Mouse (Mus musculus) cerebellum, postnatal 10 days (tissue): ENCODE measurements around the gene Map2.
A peak's percentile ranks its signal among the peaks of the same experiment; 100 is the strongest.

Experiments used
- DNase-seq, 2 experiments: peaks; one replicate each; pipeline ENCODE4 v3.0.0; 2021; ENCODE audit warnings: mixed read lengths in 2 of 2

Gene Map2

GRCm38 (mm10) chr1:66175041-66175665 is at the start of gene Map2:
TSS of gene Map2 (plus strand) at chr1:66175273.
- DNase-seq: peak; percentile 88 to 94

DNA sequence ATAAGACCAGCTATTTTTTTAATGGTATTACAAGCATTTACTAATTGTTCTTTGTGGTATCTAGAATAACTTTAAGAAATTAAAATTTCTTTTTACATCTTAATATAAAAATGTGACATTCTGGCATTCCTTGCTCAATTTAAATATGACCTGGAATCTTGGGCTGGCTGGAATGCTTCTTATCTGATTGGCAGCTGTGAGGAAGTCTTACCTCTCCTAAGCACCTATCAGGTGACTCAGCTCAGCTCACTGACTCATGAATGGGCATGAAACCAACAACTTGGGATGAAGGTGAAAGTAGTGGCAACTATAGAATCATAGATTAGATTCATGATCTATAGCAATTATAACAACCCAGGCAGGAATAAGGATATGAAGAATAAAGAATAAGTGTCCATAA is 42.1 kb upstream of the Map2 start:
- DNase-seq: no peak

GRCm38 (mm10) chr1:66135324-66135723 is 39.7 kb upstream of the Map2 start:
- DNase-seq: no peak

DNA sequence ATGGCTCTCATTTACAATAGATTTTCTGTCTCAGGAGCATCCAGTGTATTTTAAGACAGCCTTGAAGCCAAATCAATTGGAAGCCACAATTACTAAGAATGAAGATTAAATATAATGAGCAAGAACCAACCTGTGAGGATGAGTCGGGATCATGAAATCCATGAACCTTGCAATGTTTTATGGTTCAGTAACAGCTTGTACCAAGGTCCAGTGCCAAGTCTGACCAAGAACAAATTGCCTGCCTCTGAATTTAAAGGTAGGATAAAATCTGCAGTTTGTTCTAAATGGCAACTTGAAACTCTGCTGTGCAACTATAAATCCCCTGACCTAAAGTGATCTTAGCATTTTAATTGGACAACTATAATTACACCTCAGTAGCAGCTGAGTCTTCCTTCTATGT is 34.4 kb upstream of the Map2 start:
- DNase-seq: no peak

DNA sequence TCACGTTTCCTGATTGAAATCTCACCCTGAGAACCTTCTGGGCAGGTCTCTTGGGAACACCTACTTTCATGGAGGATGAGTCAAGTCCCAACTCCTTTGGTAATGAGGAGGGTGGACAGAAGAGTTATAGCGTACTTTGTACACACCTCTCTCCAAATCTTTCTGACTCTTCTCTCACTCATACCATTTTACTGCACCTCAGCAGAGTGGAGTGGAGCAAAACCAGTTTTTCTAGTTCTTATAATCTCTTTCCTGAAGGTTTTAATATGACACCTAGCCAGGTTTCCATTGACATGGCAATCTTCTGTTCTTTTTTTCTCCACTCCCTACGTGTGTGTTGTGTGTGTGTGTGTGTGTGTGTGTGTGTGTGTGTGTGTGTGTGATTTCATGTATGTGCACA is 29.9 kb upstream of the Map2 start:
- DNase-seq: no peak

DNA sequence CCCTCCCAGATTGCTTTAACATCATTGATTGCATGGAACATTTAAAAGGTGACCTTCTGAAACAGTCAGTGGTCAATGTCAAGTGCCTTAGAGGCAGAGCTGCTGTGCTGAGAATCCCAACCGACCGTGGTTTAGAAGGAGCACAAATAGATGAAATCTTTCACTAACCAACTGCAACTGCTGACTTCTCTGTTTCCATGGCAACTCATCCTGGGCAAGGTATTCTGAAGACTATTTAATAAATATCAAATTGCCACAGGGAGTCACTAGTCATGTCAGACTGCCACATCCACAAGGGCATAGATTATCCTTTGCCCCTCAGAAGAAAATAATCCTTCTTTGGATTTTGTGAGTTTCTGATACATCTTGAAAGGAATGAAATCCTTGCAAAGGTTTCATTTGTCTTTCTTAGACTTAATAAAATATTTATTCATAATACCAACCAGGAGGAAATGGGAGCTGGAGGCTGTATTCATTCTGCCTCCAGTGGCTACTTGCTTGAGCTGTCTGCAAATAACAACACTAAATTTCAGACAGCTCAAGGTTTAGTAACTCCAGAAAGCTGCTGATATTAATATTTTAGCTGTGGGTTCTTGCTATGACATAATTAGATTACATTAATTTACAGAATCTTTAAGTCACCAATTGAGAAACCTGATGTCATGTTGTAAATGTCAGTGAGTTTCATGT is 26.1 kb upstream of the Map2 start:
- peak in 1 of 2 experiments; percentile 5 for DNase-seq

DNA sequence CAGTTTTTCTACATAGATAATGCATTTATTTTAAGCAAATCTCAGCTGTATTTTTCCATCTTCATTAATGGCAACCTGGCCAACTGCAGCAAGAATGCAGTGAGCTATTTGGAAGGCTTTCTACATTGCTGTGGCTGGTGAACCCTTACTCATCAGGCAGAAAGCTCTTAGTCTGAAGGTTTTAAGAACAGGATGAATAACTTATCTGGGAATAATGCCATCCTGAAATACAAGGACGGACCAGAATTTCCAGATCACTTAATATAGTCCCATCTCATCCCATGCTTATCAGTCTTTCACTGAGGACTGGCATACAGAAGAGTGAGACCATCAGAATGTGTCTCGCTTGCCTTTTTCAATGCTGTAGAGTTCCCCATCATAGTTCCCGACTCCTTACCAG is 24.3 kb upstream of the Map2 start:
- DNase-seq: no peak

- no peak for DNase-seq
Observed at GRCm38 (mm10) chr1:66157135-66157534, 17.9 kb upstream of the Map2 start.

- no peak for DNase-seq
Observed at GRCm38 (mm10) chr1:66157589-66157988, 17.5 kb upstream of the Map2 start.

DNA sequence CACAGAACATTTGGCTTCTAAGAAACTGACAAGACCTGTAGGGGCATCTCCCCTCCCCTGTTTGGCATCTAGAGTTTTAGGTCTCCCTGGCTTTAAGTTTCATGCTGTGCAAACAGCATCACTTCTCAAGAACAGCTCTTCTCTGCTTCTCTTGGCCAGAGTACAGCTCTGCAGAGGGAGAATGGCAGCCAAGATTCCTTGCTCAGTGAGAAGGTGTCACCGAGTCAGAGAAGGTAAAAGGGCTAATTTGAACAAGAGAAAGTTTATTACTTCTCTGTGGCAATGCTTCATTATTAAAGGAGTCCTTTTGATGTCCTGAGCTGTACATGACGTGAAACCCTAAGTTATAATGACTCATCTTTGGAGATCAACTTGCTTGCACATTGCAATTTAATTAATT is 10.4 kb upstream of the Map2 start:
- DNase-seq: peak; percentile 58 to 72

GRCm38 (mm10) chr1:66168722-66169121 is 6.4 kb upstream of the Map2 start:
- no peak for DNase-seq

GRCm38 (mm10) chr1:66172127-66172526 is 2.9 kb upstream of the Map2 start:
- DNase-seq: no peak

GRCm38 (mm10) chr1:66173630-66174029 is 1.4 kb upstream of the Map2 start:
- DNase-seq: no peak

DNA sequence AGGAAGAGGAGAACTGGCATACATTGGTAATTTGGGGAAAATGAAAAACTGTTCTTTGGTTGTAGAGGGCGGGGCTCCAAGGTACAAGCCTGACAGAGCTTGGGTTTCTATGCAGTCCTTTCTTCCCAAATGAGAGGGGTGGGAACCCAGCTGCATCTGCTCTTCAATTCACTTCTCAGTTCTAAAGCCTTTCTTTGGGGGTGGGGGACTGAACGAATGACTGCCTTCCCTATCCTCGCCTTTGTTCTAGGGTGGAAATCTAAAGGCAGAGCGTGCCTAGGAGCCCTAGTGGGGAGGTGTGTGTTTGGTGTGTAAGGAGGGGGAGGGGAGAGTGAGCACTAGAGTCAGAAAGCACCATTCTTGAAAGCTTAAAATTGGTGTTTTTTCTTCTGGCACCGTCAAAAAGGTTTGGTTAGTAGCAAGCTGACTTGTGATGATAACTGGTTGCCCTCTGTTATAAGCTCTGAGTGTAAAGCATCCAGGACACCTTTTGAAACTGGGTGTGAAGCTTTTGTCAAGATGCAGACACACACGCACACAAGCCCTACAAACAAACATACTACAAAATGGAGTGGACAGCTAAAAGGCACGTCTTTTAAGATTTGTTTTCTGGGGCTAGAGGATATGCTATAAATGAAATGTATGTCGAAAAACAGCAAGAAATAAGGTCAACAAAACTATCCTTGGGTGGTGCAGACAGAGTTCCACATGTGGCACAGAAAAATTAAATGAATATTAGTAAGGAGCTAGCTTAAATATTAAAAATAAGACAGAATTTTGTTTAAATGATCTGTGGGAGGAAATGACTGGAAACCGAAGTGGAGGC is 1.2 kb downstream of the Map2 start:
- DNase-seq: peak; percentile 52 to 59

- peak in 1 of 2 experiments; percentile 38 for DNase-seq
Observed at GRCm38 (mm10) chr1:66176838-66177105, 1.7 kb downstream of the Map2 start.

- peak; percentile 68 to 80 for DNase-seq
Observed at GRCm38 (mm10) chr1:66177489-66178170, 2.6 kb downstream of the Map2 start.

- DNase-seq: no peak
Observed at GRCm38 (mm10) chr1:66187016-66187681, 12.1 kb downstream of the Map2 start.

DNA sequence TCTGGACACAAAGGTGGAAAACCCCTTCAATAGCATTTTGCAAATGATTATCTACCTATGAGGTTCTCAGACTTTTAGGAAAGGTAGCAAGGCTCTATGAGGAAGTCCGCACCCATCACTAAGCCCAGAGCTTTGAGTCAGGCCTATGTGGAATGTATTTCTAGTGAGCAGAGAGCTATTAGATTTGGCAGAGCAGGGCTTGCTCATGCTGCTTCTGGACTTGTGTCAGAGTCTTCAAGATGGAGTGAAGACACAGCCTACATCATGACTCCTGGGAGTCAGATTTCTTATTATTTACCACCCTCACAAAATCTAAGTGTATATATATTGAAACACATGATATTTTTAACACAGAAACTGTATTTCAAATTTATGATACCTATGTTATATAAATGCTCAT is 17.3 kb downstream of the Map2 start:
- peak; percentile 73 to 81 for DNase-seq

DNA sequence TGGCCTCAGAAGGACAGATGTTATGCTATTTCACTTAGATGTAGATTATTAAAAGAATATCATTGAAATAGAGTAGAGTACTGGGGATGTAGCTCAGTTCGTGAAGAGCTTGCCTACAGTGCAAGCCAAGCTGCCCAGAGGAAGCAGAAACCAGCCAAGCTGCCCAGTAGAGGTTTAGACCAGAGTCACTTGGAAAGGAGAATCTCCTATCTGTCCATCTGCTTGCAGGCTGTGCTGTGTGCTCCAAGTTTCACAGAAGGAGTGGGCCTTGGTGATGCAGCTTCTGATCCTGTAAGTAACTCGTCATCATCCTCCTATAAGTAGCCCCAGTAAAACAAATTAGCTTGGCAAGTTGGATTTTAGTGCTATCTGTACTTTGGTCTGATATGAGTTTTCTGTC is 17.8 kb downstream of the Map2 start:
- peak; percentile 74 to 83 for DNase-seq

DNA sequence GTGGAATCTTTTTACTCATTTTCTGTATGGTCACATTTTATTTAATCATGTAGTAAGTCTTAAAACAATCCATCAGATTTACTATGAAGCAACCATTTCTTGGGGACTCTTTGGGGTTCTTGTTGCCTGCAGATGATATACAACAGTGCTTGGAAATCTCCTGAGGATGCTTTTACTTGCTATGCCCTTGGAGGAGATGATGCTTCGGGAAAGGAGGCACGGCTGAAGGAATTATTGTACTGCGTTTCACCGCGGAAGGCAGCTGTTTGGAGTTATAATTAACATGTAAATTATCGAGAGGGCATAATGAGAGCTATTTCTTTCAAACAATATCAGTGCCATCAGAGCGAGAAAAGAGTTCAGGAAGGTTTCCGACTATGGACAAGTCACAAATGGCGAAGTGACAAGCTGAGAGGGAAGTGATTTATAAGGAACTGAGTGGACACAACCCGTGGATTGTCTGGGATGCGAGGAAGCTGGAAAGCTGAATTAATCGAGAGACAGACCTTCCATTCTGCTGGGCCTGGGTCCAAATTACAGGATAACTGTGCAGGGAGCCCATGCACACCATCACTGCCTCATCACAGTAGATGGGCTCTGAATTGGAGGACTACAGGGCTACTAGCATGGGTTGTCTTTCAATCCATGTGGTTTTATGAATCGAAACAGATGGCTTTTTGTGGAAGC is 20.1 kb downstream of the Map2 start:
- DNase-seq: peak; percentile 86 to 90

DNA sequence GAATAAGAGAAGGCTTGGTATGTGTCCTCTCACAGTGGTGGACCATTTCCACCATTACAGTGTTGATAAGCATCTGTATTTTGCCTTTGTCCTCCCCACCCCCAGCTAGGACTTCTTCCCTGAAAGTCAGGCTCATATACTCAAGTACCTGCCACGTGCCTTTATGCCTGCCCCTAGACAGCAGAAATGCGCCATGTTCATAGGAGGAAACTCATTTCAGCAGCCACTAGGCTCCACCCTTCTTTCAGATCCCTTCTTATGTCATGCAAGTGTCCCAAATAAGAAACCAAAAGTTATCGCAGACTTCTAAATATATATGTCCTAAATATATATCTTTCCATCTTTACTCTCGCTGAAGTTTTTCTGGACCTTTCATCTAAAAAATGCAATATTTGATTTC is 21.2 kb downstream of the Map2 start:
- DNase-seq: no peak

GRCm38 (mm10) chr1:66196716-66197115 is 21.6 kb downstream of the Map2 start:
- no peak for DNase-seq
